Mouse (Mus musculus) G1E-ER4 (cell line): ENCODE results near the gene Hfe. TPM values are rescaled to one million over a fixed set of nuclear protein-coding genes. Genes with fewer than 3 reads are reported as not detected.
"Not testable (repeated sequence)": the region's sequence is repeated elsewhere in the genome, so short reads cannot be mapped to it uniquely, and the experiment has no call there.

Experiments used
- GATA1 ChIP-seq: IDR thresholded peaks from one replicate; pipeline ENCODE4 v1.8.0; 2012; ENCODE audit warnings: low read length, inconsistent platforms
- polyA plus RNA-seq: library from polyadenylated mRNA; stranded (reverse); fragments of >175 nt; gene quantifications from 2 replicates; pipeline ENCODE4 v1.2.3, GENCODE M21; 2012

Hfe gene
- not detected in 2 replicates for polyA plus RNA-seq

GRCm38 (mm10) chr13:23710374-23711089, at the start of gene Hfe:
Gene Hfe (minus strand): TSS chr13:23710854.
- no peak for TF ChIP-seq GATA1

GRCm38 (mm10) chr13:23759916-23760239, 49.2 kb upstream of the Hfe start:
- no peak for TF ChIP-seq GATA1

GRCm38 (mm10) chr13:23759251-23759771, 48.7 kb upstream of the Hfe start:
- no peak for TF ChIP-seq GATA1

- no peak for TF ChIP-seq GATA1
Measured at GRCm38 (mm10) chr13:23757921-23758320, 47.3 kb upstream of the Hfe start.

GRCm38 (mm10) chr13:23757211-23757773, 46.6 kb upstream of the Hfe start:
- no peak for TF ChIP-seq GATA1

GRCm38 (mm10) chr13:23756790-23757189, 46.1 kb upstream of the Hfe start, which contains the start of gene Hist1h4b:
Gene Hist1h4b (plus strand): TSS chr13:23757013.
- TF ChIP-seq GATA1, result no peak

- no peak for TF ChIP-seq GATA1
Measured at GRCm38 (mm10) chr13:23755000-23755399, 44.3 kb upstream of the Hfe start.

- no peak for TF ChIP-seq GATA1
Measured at GRCm38 (mm10) chr13:23753314-23754078, 42.8 kb upstream of the Hfe start.

- no peak for TF ChIP-seq GATA1
Measured at GRCm38 (mm10) chr13:23752742-23753172, 42.1 kb upstream of the Hfe start.

- not testable (repeated sequence) for TF ChIP-seq GATA1
Measured at GRCm38 (mm10) chr13:23752067-23752741, 41.5 kb upstream of the Hfe start, which contains the start of gene Hist1h3b. Gene Hist1h3b (plus strand): TSS chr13:23752267.

GRCm38 (mm10) chr13:23751478-23751956, 40.9 kb upstream of the Hfe start:
- no peak for TF ChIP-seq GATA1

GRCm38 (mm10) chr13:23750839-23751477, 40.3 kb upstream of the Hfe start, which contains the start of gene Hist1h2ab:
Gene Hist1h2ab (plus strand): TSS chr13:23751126.
- not testable (repeated sequence) for TF ChIP-seq GATA1

- no peak for TF ChIP-seq GATA1
Measured at GRCm38 (mm10) chr13:23749563-23750121, 39.0 kb upstream of the Hfe start.

GRCm38 (mm10) chr13:23747892-23748288, 37.2 kb upstream of the Hfe start:
- no peak for TF ChIP-seq GATA1
